Mouse (Mus musculus): Measurements from ENCODE around the gene Lhx6.
"Not testable (repeated sequence)": the region's sequence is repeated elsewhere in the genome, so short reads cannot be mapped to it uniquely, and the experiment has no call there.

Gene Lhx6

GRCm38 (mm10) chr2:36104956-36105741, at the start of gene Lhx6:
Lhx6 (minus strand) TSS chr2:36105408.
- DNase-seq (ENCODE audit: low read depth, low spot score): no peak

- not testable (repeated sequence) for DNase-seq (ENCODE audit: low read depth, low spot score)
Measured at GRCm38 (mm10) chr2:36152401-36152800, 47.2 kb upstream of the Lhx6 start.

DNA sequence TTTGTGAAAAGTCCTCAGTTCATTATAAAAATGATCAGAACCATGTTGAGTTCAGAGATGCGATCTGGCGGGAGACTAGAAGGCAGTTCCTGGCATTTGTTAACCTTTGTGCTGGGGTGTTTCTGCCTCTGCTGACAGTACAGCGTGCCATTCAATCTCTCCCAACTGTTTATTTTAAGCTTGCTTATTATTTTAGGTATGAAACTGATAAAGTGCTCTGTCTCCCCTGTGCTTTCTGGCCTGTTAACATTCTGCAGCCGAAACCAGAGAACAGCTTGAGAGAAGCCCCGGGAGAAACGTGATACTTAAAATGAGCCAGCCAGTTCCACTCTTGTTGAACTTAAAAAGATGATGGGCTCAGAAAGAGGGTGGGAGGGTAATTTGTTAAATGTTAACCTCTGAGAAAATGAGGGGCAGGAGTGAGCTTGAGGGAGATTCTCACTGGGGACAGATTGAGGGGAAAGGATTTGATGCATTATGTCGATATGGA, 43.7 kb upstream of the Lhx6 start:
- no peak for DNase-seq (ENCODE audit: low read depth, low spot score)

DNA sequence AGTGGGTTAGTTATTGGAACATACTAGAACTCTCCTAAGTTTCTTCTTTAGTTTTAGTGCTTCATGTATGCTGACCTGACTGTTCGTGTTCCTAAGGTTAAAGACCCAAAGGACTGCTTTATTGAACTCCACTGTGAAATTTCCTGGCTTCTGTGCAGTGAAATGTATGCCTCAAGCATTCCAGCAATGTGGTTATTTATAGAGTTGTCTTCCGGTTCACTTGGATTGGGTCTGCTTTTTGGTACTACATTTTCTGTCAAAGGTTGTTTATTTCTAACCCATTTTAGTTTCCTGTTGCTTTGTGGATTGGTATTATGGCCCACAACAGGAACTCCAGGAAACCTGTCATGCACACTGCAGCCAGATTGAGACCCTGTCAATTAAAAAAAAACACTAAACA, 33.9 kb upstream of the Lhx6 start:
- no peak for DNase-seq (ENCODE audit: low read depth, low spot score)

- DNase-seq (ENCODE audit: low read depth, low spot score): peak; percentile 66
Measured at GRCm38 (mm10) chr2:36136300-36136941, 31.2 kb upstream of the Lhx6 start, which contains the start of the genes Mrrf and Rbm18. Mrrf (plus strand) TSS chr2:36136389. Rbm18 (minus strand) TSS chr2:36136773.

DNA sequence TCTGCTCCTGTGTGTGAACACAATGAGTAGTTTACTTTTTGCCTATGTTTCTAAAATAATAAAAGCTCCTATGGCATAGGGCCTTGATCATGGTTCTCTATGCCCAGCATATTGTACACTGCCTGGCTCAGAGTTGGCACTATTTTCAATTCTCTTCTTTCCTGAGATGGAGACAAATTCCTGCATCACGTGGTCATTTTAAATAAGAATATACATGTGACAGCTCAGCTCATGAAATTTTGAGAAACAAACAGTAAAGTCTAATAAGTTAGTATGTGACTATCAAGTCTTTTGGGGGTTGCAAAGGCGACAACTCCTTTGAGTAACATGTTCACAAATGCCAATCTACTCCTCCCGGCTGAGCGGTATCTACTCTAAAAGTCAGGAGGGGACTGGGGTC, 30.7 kb upstream of the Lhx6 start:
- DNase-seq (ENCODE audit: low read depth, low spot score): no peak

DNA sequence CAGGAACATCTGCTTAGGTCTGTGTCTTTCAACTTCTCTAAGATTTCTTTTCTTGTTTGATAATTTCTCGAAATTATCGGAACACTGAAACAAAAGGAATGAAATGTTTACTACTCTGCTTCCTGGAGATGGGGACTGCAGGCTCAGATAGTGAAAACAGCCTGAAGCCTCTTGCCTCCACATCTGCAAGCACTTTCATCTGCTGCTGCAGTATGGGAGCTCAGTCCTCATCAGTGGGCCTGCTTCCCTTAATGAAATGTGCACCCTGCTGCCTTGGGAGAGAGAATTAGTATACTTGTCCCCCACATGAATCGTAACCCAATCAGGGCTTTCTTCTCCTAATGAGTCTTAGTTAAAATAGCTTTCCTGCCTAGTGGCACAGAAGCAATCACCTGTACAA, 23.8 kb upstream of the Lhx6 start:
- no peak for DNase-seq (ENCODE audit: low read depth, low spot score)

- DNase-seq (ENCODE audit: low read depth, low spot score): no peak
Measured at GRCm38 (mm10) chr2:36127973-36128372, 22.8 kb upstream of the Lhx6 start.

GRCm38 (mm10) chr2:36126795-36127429, 21.7 kb upstream of the Lhx6 start:
- no peak for DNase-seq (ENCODE audit: low read depth, low spot score)

- DNase-seq (ENCODE audit: low read depth, low spot score): no peak
Measured at GRCm38 (mm10) chr2:36112632-36113031, 7.4 kb upstream of the Lhx6 start.

DNA sequence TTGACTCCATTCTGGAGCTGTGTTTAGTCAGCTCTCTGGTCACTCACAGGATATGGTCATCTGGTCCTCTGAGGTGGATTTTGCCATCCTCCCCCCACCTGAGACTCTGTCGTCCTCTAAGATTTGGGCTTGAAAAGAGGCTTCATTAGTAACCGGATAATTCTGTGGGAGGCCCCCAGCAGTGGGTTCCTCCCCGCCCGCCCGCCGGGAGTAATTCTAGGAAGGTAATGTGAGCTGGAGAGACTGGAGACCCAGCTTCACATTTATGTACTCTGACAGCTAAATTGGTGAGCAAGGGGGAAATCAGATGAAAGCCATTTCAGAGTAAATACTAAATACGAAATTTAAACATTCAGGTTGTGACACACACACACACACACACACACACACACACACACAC, 3.4 kb upstream of the Lhx6 start:
- DNase-seq (ENCODE audit: low read depth, low spot score): no peak

DNA sequence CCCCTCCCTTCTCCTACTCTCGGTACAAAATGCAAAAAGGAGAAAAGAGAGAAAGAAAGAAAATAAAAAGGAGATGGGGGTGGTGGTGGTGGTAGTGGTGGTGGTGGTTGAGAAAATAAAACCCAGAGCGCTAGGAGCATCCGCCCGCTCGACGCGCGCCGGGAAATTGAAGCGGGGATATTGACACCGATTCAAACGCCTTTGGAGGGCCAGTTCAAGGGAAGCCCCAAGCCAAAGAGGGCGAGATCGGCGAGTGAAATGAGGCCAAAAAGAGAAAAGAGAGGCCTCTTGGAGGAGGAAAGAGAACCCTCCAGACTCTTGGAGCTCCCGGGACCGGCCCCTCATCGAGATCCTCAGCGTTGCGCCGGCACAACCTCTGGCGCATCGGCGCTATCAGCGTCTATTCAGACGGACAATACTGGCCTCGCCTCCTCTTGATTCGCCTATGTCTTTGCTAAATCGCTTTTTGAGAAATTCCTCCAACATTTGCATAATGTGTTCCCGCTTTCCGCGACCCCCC, 712 bp downstream of the Lhx6 start:
- DNase-seq (ENCODE audit: low read depth, low spot score): no peak

DNA sequence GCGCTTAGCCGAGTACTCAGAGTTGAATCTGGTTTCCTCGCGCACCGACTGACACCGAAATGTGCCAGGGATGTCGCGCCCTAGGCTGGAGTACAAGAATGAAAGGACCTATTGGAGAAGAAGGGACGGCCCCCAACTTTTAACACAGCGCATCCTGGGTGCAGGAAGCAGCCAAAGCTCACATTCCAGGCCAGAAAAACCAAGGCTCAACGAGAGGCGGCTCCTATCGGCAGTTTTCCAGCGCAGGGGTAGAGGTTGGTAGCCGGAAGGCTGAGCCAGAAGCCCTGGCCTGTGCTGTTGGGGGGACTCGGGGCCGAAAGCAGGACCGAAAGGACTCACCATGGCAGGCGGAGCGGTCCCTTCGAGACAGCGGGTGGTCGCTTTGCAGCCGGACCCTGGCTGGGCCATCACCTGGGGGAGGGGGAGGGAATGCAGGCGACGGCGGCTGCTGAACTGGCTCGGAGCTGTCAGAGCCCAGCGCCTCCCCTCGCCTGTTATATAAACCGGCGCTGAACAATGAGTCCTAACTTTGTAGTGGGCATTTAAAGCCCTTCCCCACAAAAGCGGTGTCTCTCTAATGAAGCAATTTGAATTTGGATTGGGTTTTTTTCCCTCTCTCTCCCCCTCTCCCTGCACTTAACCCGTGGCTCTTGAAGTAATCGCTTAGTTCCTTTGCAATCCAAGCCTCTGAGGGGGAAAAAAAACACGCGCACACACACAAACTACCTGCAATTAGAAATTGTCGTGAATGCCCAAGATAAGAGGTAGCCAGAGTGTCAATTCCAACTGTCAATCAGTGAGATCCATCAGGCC, 1.4 kb downstream of the Lhx6 start:
- DNase-seq (ENCODE audit: low read depth, low spot score): no peak

GRCm38 (mm10) chr2:36103069-36103554, 2.1 kb downstream of the Lhx6 start:
- DNase-seq (ENCODE audit: low read depth, low spot score): no peak

DNA sequence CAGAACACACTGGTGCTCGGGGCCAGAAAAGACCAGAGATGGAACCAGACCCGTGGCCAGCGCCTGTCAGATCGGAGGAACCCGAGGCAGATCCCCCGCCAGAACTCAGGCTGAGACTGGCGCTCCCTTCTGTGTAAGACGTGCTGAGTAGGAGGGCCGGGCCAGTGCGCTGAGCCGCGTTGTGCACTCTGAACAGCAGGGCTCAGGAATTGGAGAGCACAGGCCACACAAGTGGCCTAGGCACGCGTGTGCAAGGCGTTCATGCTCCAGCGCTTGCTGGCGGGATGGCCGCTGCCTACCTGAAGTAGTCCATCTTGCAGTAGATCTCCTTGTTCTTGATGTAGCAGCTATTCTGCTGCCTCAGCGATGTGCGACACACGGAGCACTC, 2.7 kb downstream of the Lhx6 start:
- no peak for DNase-seq (ENCODE audit: low read depth, low spot score)

GRCm38 (mm10) chr2:36101866-36102558, 3.2 kb downstream of the Lhx6 start:
- no peak for DNase-seq (ENCODE audit: low read depth, low spot score)

- no peak for DNase-seq (ENCODE audit: low read depth, low spot score)
Measured at GRCm38 (mm10) chr2:36099739-36100138, 5.5 kb downstream of the Lhx6 start.

GRCm38 (mm10) chr2:36098021-36098420, 7.2 kb downstream of the Lhx6 start:
- no peak for DNase-seq (ENCODE audit: low read depth, low spot score)

- no peak for DNase-seq (ENCODE audit: low read depth, low spot score)
Measured at GRCm38 (mm10) chr2:36097129-36097815, 7.9 kb downstream of the Lhx6 start.

DNA sequence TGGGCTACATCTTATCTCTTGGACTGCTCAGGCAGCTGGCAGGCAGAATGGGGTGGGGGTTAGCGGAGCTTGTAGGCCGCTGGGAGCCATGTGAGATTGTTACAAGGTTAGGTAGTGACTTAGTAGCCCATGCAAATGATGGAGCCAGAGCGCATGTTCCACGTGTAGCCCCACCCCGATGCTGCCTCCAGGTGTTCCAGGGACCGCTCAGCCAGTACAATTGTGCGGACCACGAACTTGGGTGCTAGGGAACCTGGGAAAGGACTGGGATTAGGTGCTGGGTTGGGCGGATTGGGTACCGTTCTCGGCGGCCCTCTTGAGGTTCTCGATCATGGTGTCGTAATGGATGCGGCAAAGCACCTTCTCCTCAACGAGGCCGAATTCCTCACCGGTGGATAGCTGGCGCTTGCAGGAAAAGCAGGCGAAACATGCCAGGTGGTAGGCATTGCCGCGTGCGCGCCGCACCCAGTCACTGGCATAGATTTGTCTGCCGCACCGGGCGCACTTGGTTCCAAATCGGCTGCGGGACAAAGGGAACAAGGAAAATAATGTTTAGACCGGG, 11.2 kb downstream of the Lhx6 start:
- no peak for DNase-seq (ENCODE audit: low read depth, low spot score)

Measured in WW6 (cell line).